In genomic region chr5:65281216-65281615, GRCm38 (mm10) we compare ENCODE assay signal across 24 mouse cellular contexts. TPM values are rescaled to one million over a fixed set of nuclear protein-coding genes. Genes with fewer than 3 reads are reported as not detected.
DNase-seq lines count a peak whose midpoint lies in the region; ATAC-seq lines count a peak whose summit lies in the region.
"Had no signal": no experiment of that assay in that cellular context is flagged by ENCODE, and none has a peak within 500 bp of the region (broad histone marks: within the 10 kb centered on the region; RNA-seq: fewer than 3 reads in every experiment).

No protein-coding gene starts in this region.

- peaks cover 52% of the 10 kb centered on the region for H3K36me3 ChIP-seq in kidney, embryonic 16.5 days (ENCODE audit: insufficient read depth, low read length)

- peak; percentile 23 for DNase-seq in heart, adult 11 months
- no peak for DNase-seq in heart, adult 8-10 months (ENCODE audit: low spot score)
- peak; percentile 48 for DNase-seq in left cerebral cortex, postnatal 4 days
- DNase-seq in left cerebral cortex, postnatal 14 days (ENCODE audit: low spot score in 2 of 2) = no peak
- DNase-seq in Muller cell, postnatal 12 days (ENCODE audit: inconsistent ontology term) = peak; percentile 87
- DNase-seq in adipocyte (ENCODE audit: low spot score) = peak; percentile 45
- DNase-seq: adrenal gland, adult 2 months; adrenal gland, postnatal 10 days; adrenal gland, postnatal 25 days; cerebellum, adult 11-12 months; cerebellum, adult 2 months; cerebellum, adult 9-10 months; cerebellum, postnatal 36 days; embryo, embryonic 11 days had no signal

- no peak overlapping the region for H3K4me2 ChIP-seq in kidney, embryonic 16.5 days (replicated peaks; ENCODE audit: low read depth, low read length)
- H3K4me2 ChIP-seq: embryonic facial prominence, embryonic 13.5 days; embryonic facial prominence, embryonic 15.5 days; forebrain, embryonic 12.5 days had no signal

- H3K27ac ChIP-seq in kidney, embryonic 16.5 days (ENCODE audit: low read length) = no peak overlapping the region
- H3K27ac ChIP-seq: embryonic facial prominence, embryonic 13.5 days; embryonic facial prominence, embryonic 15.5 days; forebrain, embryonic 10.5 days; forebrain, embryonic 12.5 days had no signal

- no peaks in the 10 kb centered on the region for H3K4me1 ChIP-seq in kidney, embryonic 16.5 days (ENCODE audit: insufficient read depth, low read length)
- H3K4me1 ChIP-seq: embryonic facial prominence, embryonic 13.5 days; embryonic facial prominence, embryonic 15.5 days; forebrain, embryonic 10.5 days; forebrain, embryonic 12.5 days had no signal

- 99% methylated on average over 3 of the region's 3 CpGs for WGBS in kidney, embryonic 16.5 days

- H3K4me3 ChIP-seq in kidney, embryonic 16.5 days (ENCODE audit: low read length) = no peak overlapping the region
- H3K4me3 ChIP-seq: embryonic facial prominence, embryonic 13.5 days; embryonic facial prominence, embryonic 15.5 days; erythroblast, embryonic 14.5 days; forebrain, embryonic 10.5 days; forebrain, embryonic 12.5 days had no signal

- no peak for ATAC-seq in kidney, embryonic 16.5 days (ENCODE audit: low FRiP score, low TSS enrichment)
- ATAC-seq: activated CD4-positive, CD25-positive, alpha-beta regulatory T cell, adult 4 months; forebrain, embryonic 14.5 days; forebrain, embryonic 16.5 days; Patski had no signal

- intact Hi-C loops in left cerebral cortex, postnatal 4 days (cut with DNase I) = no loop called here
- intact Hi-C loops in left cerebral cortex, postnatal 14 days (cut with DNase I) = no loop called here

- H3K9ac ChIP-seq in kidney, embryonic 16.5 days (replicated peaks; ENCODE audit: low read length) = no peak overlapping the region
- H3K9ac ChIP-seq: embryonic facial prominence, embryonic 13.5 days; embryonic facial prominence, embryonic 15.5 days; forebrain, embryonic 12.5 days had no signal

- H3K27me3 ChIP-seq in kidney, embryonic 16.5 days (ENCODE audit: insufficient read depth, low read length) = no peaks in the 10 kb centered on the region
- H3K27me3 ChIP-seq: embryonic facial prominence, embryonic 13.5 days; embryonic facial prominence, embryonic 15.5 days; forebrain, embryonic 12.5 days; Patski had no signal

- no peaks in the 10 kb centered on the region for H3K9me3 ChIP-seq in kidney, embryonic 16.5 days (ENCODE audit: low read length)
- H3K9me3 ChIP-seq: embryonic facial prominence, embryonic 13.5 days; embryonic facial prominence, embryonic 15.5 days; forebrain, embryonic 10.5 days; forebrain, embryonic 12.5 days had no signal

RNA-seq across cellular contexts. Expression of gene Rfc1, which starts 54.3 kb away (rescaled TPM):
- 10 to 100 TPM; 28.2 to 40.0 (median 37.1) TPM for total RNA-seq in heart, adult 8-10 months (2022)
- 10 to 100 TPM; 25.3 to 27.0 TPM for total RNA-seq in left cerebral cortex, postnatal 4 days (2021)
- total RNA-seq in left cerebral cortex, postnatal 14 days (2021) = 10 to 100 TPM; 27.0 to 29.6 TPM
- 70.8 and 87.8 TPM in 2 replicates for polyA plus RNA-seq in kidney, embryonic 16.5 days (2015; fragmentation: Nextera tagmentation; extraction: Ambion mirVana)

Comparison
In these comparisons a context has a peak if more than half of its experiments do, and no peak if none do; other contexts are left out.
1. DNase-seq: peak in heart, adult 11 months (single experiment), left cerebral cortex, postnatal 4 days (single experiment), Muller cell, postnatal 12 days (single experiment) and adipocyte (single experiment); none in heart, adult 8-10 months (single experiment) and left cerebral cortex, postnatal 14 days (0 of 2).